Mouse (Mus musculus) erythroblast, embryonic 14.5 days (primary cell): ENCODE data around the gene Clptm1. TPM values are rescaled to one million over a fixed set of nuclear protein-coding genes. Genes with fewer than 3 reads are reported as not detected.

Experiments
- H3K27me3 ChIP-seq: 2 replicates; pipeline ENCODE4 v1.6.1; 2012; ENCODE audit warnings: inconsistent platforms; ENCODE audit not compliant: control insufficient read depth
- H3K36me3 ChIP-seq: 2 replicates; pipeline ENCODE4 v1.6.1; 2012; ENCODE audit warnings: mild to moderate bottlenecking, inconsistent platforms; ENCODE audit not compliant: control insufficient read depth
- H3K4me1 ChIP-seq: 2 replicates; pipeline ENCODE4 v1.6.1; 2012; ENCODE audit warnings: inconsistent platforms; ENCODE audit not compliant: control insufficient read depth
- H3K4me3 ChIP-seq: replicated peaks from 2 replicates; pipeline ENCODE3; 2012; ENCODE audit warnings: moderate library complexity, mild to moderate bottlenecking, inconsistent platforms
- H3K9me3 ChIP-seq: 2 replicates; pipeline ENCODE4 v1.6.1; 2012; ENCODE audit warnings: low read length, inconsistent platforms, mixed read lengths; ENCODE audit not compliant: control insufficient read depth
- GATA1 ChIP-seq: IDR thresholded peaks from 2 replicates; pipeline ENCODE4 v1.6.1; 2012; ENCODE audit warnings: low read length, inconsistent platforms, mixed read lengths
- TAL1 ChIP-seq: IDR thresholded peaks from 3 replicates; pipeline ENCODE4 v1.6.1; 2012; ENCODE audit warnings: low read length, inconsistent platforms, mixed read lengths
- polyA plus RNA-seq: library from polyadenylated mRNA; stranded (reverse); fragments of >175 nt; gene quantifications from 2 replicates; pipeline ENCODE4 v1.2.3, GENCODE M21; 2012

Gene Clptm1
- polyA plus RNA-seq = 15.2 and 16.7 TPM in 2 replicates

- H3K9me3 ChIP-seq = no peaks in the 10 kb centered on the region
- H3K36me3 ChIP-seq = peaks cover 33% of the 10 kb centered on the region
- H3K27me3 ChIP-seq = no peaks in the 10 kb centered on the region
- H3K4me1 ChIP-seq = peaks cover 52% of the 10 kb centered on the region
- TF ChIP-seq TAL1 (no peak), GATA1 (no peak)
- peak within 1 kb of the TSS; percentile 93 for H3K4me3 ChIP-seq
These were observed at the start of gene Clptm1 for GRCm38 (mm10) chr7:19664955-19665841. Gene Clptm1 (minus strand): TSS chr7:19665033.

GRCm38 (mm10) chr7:19713598-19713997 lies 48.8 kb upstream of the Clptm1 start:
- Histone ChIP-seq H3K4me1 (peaks cover 45% of the 10 kb centered on the region), H3K36me3 (peaks cover 52% of the 10 kb centered on the region), H3K9me3 (no peaks in the 10 kb centered on the region)

GRCm38 (mm10) chr7:19713196-19713595 lies 48.4 kb upstream of the Clptm1 start:
- Histone ChIP-seq H3K36me3 (peaks cover 56% of the 10 kb centered on the region), H3K4me1 (peaks cover 44% of the 10 kb centered on the region), H3K4me3 (no peak overlapping the region), H3K9me3 (no peaks in the 10 kb centered on the region), H3K27me3 (no peaks in the 10 kb centered on the region)
- TF ChIP-seq TAL1 = no peak
- no peak for TF ChIP-seq GATA1

More at GRCm38 (mm10) chr7:19713598-19713997, 48.8 kb upstream of the Clptm1 start:
- Histone ChIP-seq H3K27me3 (no peaks in the 10 kb centered on the region), H3K4me3 (peak overlapping the region; percentile 97)
- TF ChIP-seq GATA1 (no peak), TAL1 (no peak)

- no peak overlapping the region for H3K4me3 ChIP-seq
- peaks cover 63% of the 10 kb centered on the region for H3K36me3 ChIP-seq
- H3K9me3 ChIP-seq = no peaks in the 10 kb centered on the region
- H3K27me3 ChIP-seq = no peaks in the 10 kb centered on the region
- no peak for TF ChIP-seq TAL1
- no peak for TF ChIP-seq GATA1
- peaks cover 43% of the 10 kb centered on the region for H3K4me1 ChIP-seq
These were observed 47.6 kb upstream of the Clptm1 start for GRCm38 (mm10) chr7:19712414-19712813.

- no peak for TF ChIP-seq TAL1
- TF ChIP-seq GATA1 = no peak
- Histone ChIP-seq H3K27me3 (no peaks in the 10 kb centered on the region), H3K4me3 (no peak overlapping the region), H3K9me3 (no peaks in the 10 kb centered on the region), H3K4me1 (peaks cover 27% of the 10 kb centered on the region), H3K36me3 (peaks cover 72% of the 10 kb centered on the region)
These were observed 45.8 kb upstream of the Clptm1 start for GRCm38 (mm10) chr7:19710650-19711049.

- Histone ChIP-seq H3K27me3 (no peaks in the 10 kb centered on the region), H3K9me3 (no peaks in the 10 kb centered on the region), H3K4me3 (no peak overlapping the region), H3K4me1 (peaks cover 16% of the 10 kb centered on the region), H3K36me3 (peaks cover 77% of the 10 kb centered on the region)
- TF ChIP-seq TAL1 (no peak), GATA1 (no peak)
These were observed 40.4 kb upstream of the Clptm1 start for GRCm38 (mm10) chr7:19705271-19705670.

- Histone ChIP-seq H3K27me3 (peaks cover 2% of the 10 kb centered on the region; the same call in 1 of the 2 replicates), H3K9me3 (no peaks in the 10 kb centered on the region), H3K4me3 (no peak overlapping the region), H3K4me1 (peaks cover 22% of the 10 kb centered on the region), H3K36me3 (peaks cover 72% of the 10 kb centered on the region)
- TF ChIP-seq TAL1 (no peak), GATA1 (no peak)
These were observed 39.6 kb upstream of the Clptm1 start for GRCm38 (mm10) chr7:19704475-19704874.

GRCm38 (mm10) chr7:19702859-19703555 lies 38.2 kb upstream of the Clptm1 start:
- Histone ChIP-seq H3K4me1 (peaks cover 37% of the 10 kb centered on the region), H3K36me3 (peaks cover 59% of the 10 kb centered on the region)
- TF ChIP-seq GATA1 (no peak), TAL1 (no peak)

More at GRCm38 (mm10) chr7:19702859-19703555, 38.2 kb upstream of the Clptm1 start:
- Histone ChIP-seq H3K27me3 (peaks cover 17% of the 10 kb centered on the region), H3K4me3 (no peak overlapping the region), H3K9me3 (no peaks in the 10 kb centered on the region)
